Mouse (Mus musculus): ENCODE measurements around the gene Serpina3f. TPM values are rescaled to one million over a fixed set of nuclear protein-coding genes. Genes with fewer than 3 reads are reported as not detected.

Serpina3f gene
- polyA plus RNA-seq (2012; rRNA removed), result 1.0 and 1.1 TPM in 2 replicates

GRCm38 (mm10) chr12:104214445-104214753 lies at the start of gene Serpina3f:
TSS of gene Serpina3f (plus strand) at chr12:104214544.

GRCm38 (mm10) chr12:104235915-104236314 lies 21.6 kb downstream of the Serpina3f start, which contains the start of gene Serpina3g:
TSS of gene Serpina3g (plus strand) at chr12:104236245.

GRCm38 (mm10) chr12:104262863-104263262 lies 48.5 kb downstream of the Serpina3f start, which contains the start of gene Serpina3i:
TSS of gene Serpina3i (plus strand) at chr12:104263122.

Other genes starting within 250 kb of the Serpina3f start
- 184 and 214 TPM in 2 replicates for gene Serpina11, start 224.6 kb upstream of the Serpina3f start, polyA plus RNA-seq (2012; rRNA removed)
- gene Serpina9, start 200.8 kb upstream of the Serpina3f start, polyA plus RNA-seq (2012; rRNA removed), result 0.10 and 0.24 TPM in 2 replicates
- 0.16 and 0.20 TPM in 2 replicates for gene Serpina12, start 170.1 kb upstream of the Serpina3f start, polyA plus RNA-seq (2012; rRNA removed)
- 6.0 and 6.1 TPM in 2 replicates for gene Serpina5, start 113.4 kb upstream of the Serpina3f start, polyA plus RNA-seq (2012; rRNA removed)
- gene Serpina3a, start 101.8 kb upstream of the Serpina3f start, polyA plus RNA-seq (2012; rRNA removed), result 0.11 and 0.13 TPM in 2 replicates
- gene Serpina3b, start 86.5 kb upstream of the Serpina3f start, polyA plus RNA-seq (2012; rRNA removed), result 0.19 and 0.22 TPM in 2 replicates
- gene Serpina3c, start 60.7 kb upstream of the Serpina3f start, polyA plus RNA-seq (2012; rRNA removed), result 0.05 and 0.07 TPM in 2 replicates
- 7.4 and 7.9 TPM in 2 replicates for gene Serpina3g, start 21.7 kb downstream of the Serpina3f start, polyA plus RNA-seq (2012; rRNA removed)
- 0.26 and 0.31 TPM in 2 replicates for gene Serpina3i, start 48.6 kb downstream of the Serpina3f start, polyA plus RNA-seq (2012; rRNA removed)
- gene Serpina3j, start 100.0 kb downstream of the Serpina3f start, polyA plus RNA-seq (2012; rRNA removed), result not detected in 2 replicates
- 74.4 and 149 TPM in 2 replicates for gene Serpina3k, start 123.9 kb downstream of the Serpina3f start, polyA plus RNA-seq (2012; rRNA removed)
- gene Serpina3m, start 123.9 kb downstream of the Serpina3f start, polyA plus RNA-seq (2012; rRNA removed), result 11.9 and 23.7 TPM in 2 replicates
- 118 and 148 TPM in 2 replicates for gene Serpina3n, start 192.2 kb downstream of the Serpina3f start, polyA plus RNA-seq (2012; rRNA removed)

Data from liver, embryonic 18 days (tissue).